Mouse (Mus musculus) bone marrow, adult 2 months (tissue): ENCODE measurements around the gene Meis3. TPM values are rescaled to one million over a fixed set of nuclear protein-coding genes. Genes with fewer than 3 reads are reported as not detected.

Experiments used
- H3K27ac ChIP-seq: fragments of 200-500 bp; 2 replicates; pipeline ENCODE4 v1.5.1; 2012; ENCODE audit warnings: low read depth, mild to moderate bottlenecking, control low read depth, inconsistent platforms, low read length; ENCODE audit not compliant: control insufficient read depth, poor library complexity, insufficient read depth
- H3K4me1 ChIP-seq: fragments of 200-500 bp; 2 replicates; pipeline ENCODE4 v1.6.1; 2011; ENCODE audit warnings: low read length; ENCODE audit not compliant: control insufficient read depth, insufficient read depth
- H3K4me3 ChIP-seq: fragments of 200-500 bp; replicated peaks from 2 replicates; pipeline ENCODE3; 2011; ENCODE audit warnings: mild to moderate bottlenecking, low read depth, low read length, control low read depth; ENCODE audit not compliant: control insufficient read depth
- CTCF ChIP-seq: fragments of 200-500 bp; IDR thresholded peaks from 2 replicates; pipeline ENCODE4 v1.5.1; 2011; ENCODE audit warnings: low read length, control low read depth; ENCODE audit not compliant: control insufficient read depth, insufficient read depth
- POLR2A ChIP-seq: fragments of 200-500 bp; IDR thresholded peaks from 2 replicates; pipeline ENCODE4 v1.6.1; 2011; ENCODE audit warnings: low read depth, mild to moderate bottlenecking, control low read depth, low read length, borderline replicate concordance; ENCODE audit not compliant: control insufficient read depth
- WGBS: fragments of 180-500 bp; shearing (Covaris S2); methylation state at CpG from one replicate; pipeline ENCODE4 v1.1.7; 2018; 5-methylcytosine and 5-hydroxymethylcytosine counted together
- polyA plus RNA-seq: library from polyadenylated mRNA; stranded (reverse); fragments of >200 nt; gene quantifications from 2 replicates; pipeline ENCODE4 v1.2.4, GENCODE M21; 2011; ENCODE audit warnings: low replicate concordance; ENCODE audit not compliant: missing spikeins, insufficient read depth, insufficient read length

Gene Meis3
- polyA plus RNA-seq, 1 experiment = 7.8 TPM

DNA sequence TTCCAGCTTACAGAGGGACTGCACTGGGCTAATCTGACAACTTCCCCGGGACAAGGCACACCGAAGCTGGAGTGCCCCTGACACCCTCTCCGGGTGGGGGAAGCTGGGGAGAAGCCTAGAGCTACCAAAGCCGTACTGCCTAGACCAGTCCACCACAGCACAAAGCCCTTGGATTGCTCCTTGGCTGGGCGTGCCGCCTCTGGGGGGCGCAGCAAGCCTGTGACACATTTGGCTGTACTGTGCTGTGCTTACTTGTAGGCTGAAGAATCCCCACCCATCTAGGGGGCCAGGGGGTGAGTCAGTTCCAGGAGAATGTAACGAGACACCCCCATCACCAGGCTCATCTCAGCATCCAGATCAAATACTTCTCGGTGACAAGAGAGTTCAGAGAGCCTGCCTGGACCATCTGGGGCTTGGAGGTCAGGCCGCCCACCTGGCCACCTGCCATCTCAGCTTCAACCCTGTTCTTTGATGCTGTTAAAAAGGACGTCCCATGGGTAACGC, 36.0 kb downstream of the Meis3 start:
- Histone ChIP-seq H3K27ac (no peak overlapping the region), H3K4me1 (no peaks in the 10 kb centered on the region; the same call in 1 of the 2 replicates), H3K4me3 (no peak overlapping the region)
- TF ChIP-seq POLR2A (0 out of 2 replicates have a peak, but pooled peaks have one; percentile 14), CTCF (peak; percentile 55)
- WGBS = 85% methylated on average over 12 of the region's 12 CpGs

GRCm38 (mm10) chr7:16213196-16213595, 38.3 kb downstream of the Meis3 start:
- Histone ChIP-seq H3K4me3 (no peak overlapping the region), H3K4me1 (no peaks in the 10 kb centered on the region), H3K27ac (no peak overlapping the region)
- WGBS = 88% methylated on average over 6 of the region's 6 CpGs
- TF ChIP-seq POLR2A = no peak
- TF ChIP-seq CTCF = no peak

DNA sequence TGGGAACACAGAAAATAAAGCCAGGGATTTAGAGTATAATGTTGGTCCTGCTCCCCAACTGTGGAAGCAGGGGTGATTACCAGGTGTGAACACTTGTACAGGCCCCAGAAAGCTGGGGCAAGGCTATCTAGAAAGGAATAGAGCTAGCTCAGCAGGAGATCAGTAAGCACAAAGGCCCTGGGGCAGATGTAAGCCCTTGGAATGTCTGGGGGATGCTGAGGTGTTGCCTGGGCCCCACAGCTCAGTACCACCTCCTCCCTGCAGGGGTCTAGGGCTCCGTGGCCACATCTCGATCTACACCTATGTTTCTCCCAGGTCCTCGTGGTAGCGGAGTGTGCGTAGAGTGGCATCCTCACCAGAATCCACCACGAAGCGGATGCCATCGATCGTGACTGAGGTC, 39.1 kb downstream of the Meis3 start:
- H3K4me3 ChIP-seq = no peak overlapping the region
- no peak overlapping the region for H3K27ac ChIP-seq
- WGBS = 94% methylated on average over 9 of the region's 9 CpGs
- TF ChIP-seq CTCF = no peak
- no peak for TF ChIP-seq POLR2A
- no peaks in the 10 kb centered on the region for H3K4me1 ChIP-seq

- under 1% methylated on average over 34 of the region's 34 CpGs for WGBS
- TF ChIP-seq POLR2A = peak; percentile 76; the same call in 1 of the 2 replicates
- peak; percentile 52; the same call in 1 of the 2 replicates for TF ChIP-seq CTCF
- Histone ChIP-seq H3K4me3 (peak within 1 kb of the TSS; percentile 81), H3K27ac (peak within 1 kb of the TSS; percentile 77), H3K4me1 (no peaks in the 10 kb centered on the region)
These were observed 46.8 kb downstream of the Meis3 start, which contains the start of gene Dhx34 for GRCm38 (mm10) chr7:16221582-16222272. Gene Dhx34, minus strand, starts transcription at chr7:16222037.

GRCm38 (mm10) chr7:16229869-16230268, 55.0 kb downstream of the Meis3 start:
- Histone ChIP-seq H3K4me3 (no peak overlapping the region), H3K4me1 (no peaks in the 10 kb centered on the region), H3K27ac (no peak overlapping the region)
- TF ChIP-seq CTCF (no peak), POLR2A (no peak)
- 64% methylated on average over 5 of the region's 5 CpGs for WGBS

Other genes starting within 250 kb of the Meis3 start
- 96.9 and 171 TPM in 2 replicates for gene Nop53, start 229.0 kb upstream of the Meis3 start, polyA plus RNA-seq
- 4.9 and 7.8 TPM in 2 replicates for gene Ehd2, start 207.5 kb upstream of the Meis3 start, polyA plus RNA-seq
- gene Bicra, start 127.2 kb upstream of the Meis3 start, polyA plus RNA-seq = 16.7 and 27.9 TPM in 2 replicates
- gene Zfp541, start 113.3 kb upstream of the Meis3 start, polyA plus RNA-seq = not detected in 2 replicates
- 90.4 and 126 TPM in 2 replicates for gene Napa, start 76.6 kb upstream of the Meis3 start, polyA plus RNA-seq
- 7.5 and 10.5 TPM in 2 replicates for gene Kptn, start 55.2 kb upstream of the Meis3 start, polyA plus RNA-seq
- gene Slc8a2, start 45.3 kb upstream of the Meis3 start, polyA plus RNA-seq = not detected in 2 replicates
- 9.4 and 11.9 TPM in 2 replicates for gene Dhx34, start 46.9 kb downstream of the Meis3 start, polyA plus RNA-seq
- 4.2 TPM in 2 replicates for gene C5ar2, start 69.1 kb downstream of the Meis3 start, polyA plus RNA-seq
- gene C5ar1, start 84.5 kb downstream of the Meis3 start, polyA plus RNA-seq = 9.0 and 17.2 TPM in 2 replicates
- gene Inafm1, start 98.5 kb downstream of the Meis3 start, polyA plus RNA-seq = 19.8 and 23.6 TPM in 2 replicates
- gene Ccdc9, start 111.7 kb downstream of the Meis3 start, polyA plus RNA-seq = 108 and 194 TPM in 2 replicates
- 4.4 and 9.2 TPM in 2 replicates for gene Bbc3, start 133.3 kb downstream of the Meis3 start, polyA plus RNA-seq
- gene Sae1, start 212.7 kb downstream of the Meis3 start, polyA plus RNA-seq = 66.8 and 78.5 TPM in 2 replicates
- gene Zc3h4, start 225.8 kb downstream of the Meis3 start, polyA plus RNA-seq = 56.8 and 95.0 TPM in 2 replicates